Mouse (Mus musculus): ENCODE measurements at regions not wholly inside any gene's neighbourhood (a gene's known extent, or its start where the extent isn't known, plus 50 kb on each side); places are given as distances from the start of the nearest gene placed in this dataset.

DNA sequence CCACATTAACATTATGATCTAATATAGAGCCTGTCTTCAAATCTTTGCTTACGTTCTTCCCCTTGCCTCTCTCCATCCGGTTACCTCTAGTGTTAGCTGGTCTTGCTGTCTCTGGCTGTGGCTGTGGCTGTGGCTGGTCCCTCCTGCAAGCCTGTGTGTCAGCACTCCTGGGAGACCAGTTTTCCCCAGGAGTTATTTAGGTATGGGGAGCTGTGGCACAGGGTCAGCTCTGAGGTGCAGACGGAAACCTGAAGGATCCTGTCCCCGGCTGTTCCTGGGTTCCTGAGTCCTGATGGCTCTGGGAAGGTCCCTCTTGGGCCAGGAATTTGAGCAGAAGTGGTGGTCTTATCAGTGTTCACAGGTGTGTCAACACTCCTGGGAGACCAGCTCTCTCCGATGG lies 234.7 kb upstream of the Arid2 start:
- TF ChIP-seq POLR2A (IDR thresholded peaks at IDR 0.05; ENCODE audit: borderline replicate concordance, extremely low read depth, low read depth, low read length) (no peak), CTCF (IDR thresholded peaks at IDR 0.05; ENCODE audit: insufficient read depth, low read length) (no peak)

All from lung, adult 2 months (tissue).